Mouse (Mus musculus) lung, postnatal 4 days (tissue): ENCODE data around the gene Pkp4.
A peak's percentile ranks its signal among the peaks of the same experiment; 100 is the strongest.

Source experiments
- DNase-seq, 2 experiments: peaks; one replicate each; pipeline ENCODE4 v3.0.0; 2021

The Pkp4 gene

GRCm38 (mm10) chr2:59272713-59273112, 112.1 kb downstream of the Pkp4 start:
- no peak for DNase-seq

- DNase-seq: no peak
These were observed 120.4 kb downstream of the Pkp4 start for GRCm38 (mm10) chr2:59280914-59281562.

GRCm38 (mm10) chr2:59282966-59283365, 122.3 kb downstream of the Pkp4 start:
- DNase-seq: no peak

GRCm38 (mm10) chr2:59284216-59284615, 123.6 kb downstream of the Pkp4 start:
- DNase-seq: no peak

- DNase-seq: no peak
These were observed 124.3 kb downstream of the Pkp4 start for GRCm38 (mm10) chr2:59284734-59285490.

GRCm38 (mm10) chr2:59285581-59285980, 124.9 kb downstream of the Pkp4 start:
- DNase-seq: no peak

- peak; percentile 73 to 83 for DNase-seq
These were observed 125.6 kb downstream of the Pkp4 start for GRCm38 (mm10) chr2:59286247-59286646.

GRCm38 (mm10) chr2:59287630-59288029, 127.0 kb downstream of the Pkp4 start:
- DNase-seq: no peak

GRCm38 (mm10) chr2:59289411-59289810, 128.8 kb downstream of the Pkp4 start:
- DNase-seq: no peak

GRCm38 (mm10) chr2:59290391-59290790, 129.7 kb downstream of the Pkp4 start:
- no peak for DNase-seq

GRCm38 (mm10) chr2:59299831-59300230, 139.2 kb downstream of the Pkp4 start:
- no peak for DNase-seq

- DNase-seq: no peak
These were observed 141.0 kb downstream of the Pkp4 start for GRCm38 (mm10) chr2:59301671-59302070.

GRCm38 (mm10) chr2:59302430-59302829, 141.8 kb downstream of the Pkp4 start:
- no peak for DNase-seq

- DNase-seq: no peak
These were observed 142.9 kb downstream of the Pkp4 start for GRCm38 (mm10) chr2:59303530-59304063.

- DNase-seq: no peak
These were observed 146.7 kb downstream of the Pkp4 start for GRCm38 (mm10) chr2:59307302-59307701.

- DNase-seq: no peak
These were observed 147.4 kb downstream of the Pkp4 start for GRCm38 (mm10) chr2:59308055-59308454.

GRCm38 (mm10) chr2:59313293-59313692, 152.6 kb downstream of the Pkp4 start:
- DNase-seq: no peak

- DNase-seq: no peak
These were observed 158.0 kb downstream of the Pkp4 start for GRCm38 (mm10) chr2:59318631-59319030.

- DNase-seq: no peak
These were observed 167.3 kb downstream of the Pkp4 start for GRCm38 (mm10) chr2:59327946-59328345.

- DNase-seq: no peak
These were observed 170.4 kb downstream of the Pkp4 start for GRCm38 (mm10) chr2:59331093-59331492.

GRCm38 (mm10) chr2:59332523-59332922, 171.9 kb downstream of the Pkp4 start:
- DNase-seq: no peak

- DNase-seq: no peak
These were observed 177.9 kb downstream of the Pkp4 start for GRCm38 (mm10) chr2:59338501-59338900.

GRCm38 (mm10) chr2:59338926-59339325, 178.3 kb downstream of the Pkp4 start:
- no peak for DNase-seq
